Mouse (Mus musculus) liver, embryonic 14.5 days (tissue): ENCODE data around the gene Olfr1080. TPM values are rescaled to one million over a fixed set of nuclear protein-coding genes. Genes with fewer than 3 reads are reported as not detected.
"Not testable (repeated sequence)": the region's sequence is repeated elsewhere in the genome, so short reads cannot be mapped to it uniquely, and the experiment has no call there.

Source experiments
- ATAC-seq: fragments of 200-750 bp; cut with Nextera tagmentation; 2 replicates; pipeline ENCODE4 v1.8.0; 2017; ENCODE audit warnings: moderate number of reproducible peaks, mild to moderate bottlenecking, moderate library complexity; ENCODE audit not compliant: insufficient read depth
- DNase-seq, 3 experiments: peaks; one replicate each; pipeline ENCODE4 v3.0.0-alpha.2; 2012 to 2013; ENCODE audit warnings: low read depth in 3 of 3, low spot score in 3 of 3
- H3K27ac ChIP-seq: fragments of 300-500 bp; sonication (generic); 2 replicates; pipeline ENCODE4 v1.5.1; 2014; ENCODE audit warnings: moderate library complexity, mild to moderate bottlenecking, control low read depth, inconsistent platforms
- H3K27me3 ChIP-seq: fragments of 300-500 bp; sonication (generic); 2 replicates; pipeline ENCODE4 v1.6.1; 2014; ENCODE audit warnings: mild to moderate bottlenecking, low read length, moderate library complexity; ENCODE audit not compliant: control insufficient read depth, insufficient read depth
- H3K36me3 ChIP-seq: fragments of 300-500 bp; sonication (generic); replicated peaks from 2 replicates; pipeline ENCODE4 v1.6.1; 2014; ENCODE audit warnings: low read depth; ENCODE audit not compliant: control insufficient read depth, insufficient read depth
- H3K4me1 ChIP-seq, 2 experiments: fragments of 200-500 bp in 1 of 2; fragments of 300-500 bp in 1 of 2; sonication (generic) in 1 of 2; replicated peaks; 2 replicates each; pipeline ENCODE4 v1.6.1; 2012 to 2014; ENCODE audit warnings: antibody characterized with exemption in 1 of 2, inconsistent platforms in 1 of 2, low read length in 1 of 2; ENCODE audit not compliant: control insufficient read depth in 2 of 2, insufficient read depth in 2 of 2
- H3K4me2 ChIP-seq: fragments of 300-500 bp; sonication (generic); 2 replicates; pipeline ENCODE4 v1.6.1; 2014; ENCODE audit warnings: low read depth, mild to moderate bottlenecking, control low read depth, moderate library complexity
- H3K4me3 ChIP-seq, 2 experiments: fragments of 200-500 bp in 1 of 2; fragments of 300-500 bp in 1 of 2; sonication (generic) in 1 of 2; 2 replicates each; pipeline ENCODE4 v1.5.1; 2012 to 2014; ENCODE audit warnings: low read depth in 2 of 2, low read length in 2 of 2, mild to moderate bottlenecking in 2 of 2, control low read depth in 1 of 2, inconsistent platforms in 1 of 2, moderate library complexity in 1 of 2; ENCODE audit not compliant: insufficient read depth in 1 of 2
- H3K9ac ChIP-seq: fragments of 300-500 bp; sonication (generic); replicated peaks from 2 replicates; pipeline ENCODE4 v1.6.1; 2014; ENCODE audit warnings: mild to moderate bottlenecking, control low read depth, moderate library complexity
- H3K9me3 ChIP-seq: fragments of 300-500 bp; sonication (generic); 2 replicates; pipeline ENCODE4 v1.6.1; 2016; ENCODE audit warnings: low read length, mixed read lengths; ENCODE audit not compliant: control insufficient read depth
- CTCF ChIP-seq: IDR thresholded peaks from 2 replicates; pipeline ENCODE4 v1.5.1; 2016; ENCODE audit warnings: antibody characterized with exemption, low read depth, control low read depth
- EP300 ChIP-seq: IDR thresholded peaks from 2 replicates; pipeline ENCODE4 v1.6.1; 2016; ENCODE audit warnings: antibody characterized with exemption, low read depth
- WGBS: fragments of 180-500 bp; shearing (Covaris S2); extraction: QIAGEN DNeasy Blood & Tissue Kit; methylation state at CpG from one replicate; pipeline ENCODE4 v1.1.7; 2014; ENCODE audit not compliant: insufficient replicate concordance; 5-methylcytosine and 5-hydroxymethylcytosine counted together
- polyA plus RNA-seq, 2 experiments: library from polyadenylated mRNA; depleted of rRNA in 1 of 2; stranded (reverse) in 1 of 2; unstranded in 1 of 2; fragments of >200 nt; fragmentation: Nextera tagmentation in 1 of 2; extraction: Ambion mirVana in 1 of 2; gene quantifications; 2 replicates each; pipeline versions ENCODE4 v1.2.1 to v1.2.3; 2012 to 2014

The Olfr1080 gene
- polyA plus RNA-seq (2012; rRNA removed) (not detected in 2 replicates), polyA plus RNA-seq (2014; fragmentation: Nextera tagmentation; extraction: Ambion mirVana) (not detected in 2 replicates)

DNA sequence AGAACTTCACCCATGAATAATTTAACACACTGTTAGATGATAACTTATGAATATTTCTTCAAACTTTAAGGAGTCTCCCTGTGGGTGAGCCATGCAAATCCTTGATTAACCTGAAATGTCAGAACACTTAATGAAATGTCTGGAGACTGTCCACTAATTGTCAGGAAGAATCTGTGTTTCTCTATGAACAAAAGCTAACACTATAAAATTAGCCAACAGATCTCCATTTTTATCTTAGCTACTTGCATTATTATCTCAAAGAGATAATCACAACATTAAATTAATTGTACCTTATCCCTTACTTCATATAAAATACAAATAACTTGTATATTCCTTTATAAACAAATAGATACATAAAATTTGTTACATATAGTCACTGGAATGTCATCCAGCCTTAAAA lies at the start of gene Olfr1080:
Gene Olfr1080, minus strand, starts transcription at position 101 of the 400 bp plus-strand sequence.
- DNase-seq, H3K4me2 ChIP-seq, ATAC-seq, H3K4me3 ChIP-seq, H3K27ac ChIP-seq, H3K9ac ChIP-seq, H3K4me1 ChIP-seq, H3K9me3 ChIP-seq, H3K27me3 ChIP-seq, H3K36me3 ChIP-seq: not testable (repeated sequence)

DNA sequence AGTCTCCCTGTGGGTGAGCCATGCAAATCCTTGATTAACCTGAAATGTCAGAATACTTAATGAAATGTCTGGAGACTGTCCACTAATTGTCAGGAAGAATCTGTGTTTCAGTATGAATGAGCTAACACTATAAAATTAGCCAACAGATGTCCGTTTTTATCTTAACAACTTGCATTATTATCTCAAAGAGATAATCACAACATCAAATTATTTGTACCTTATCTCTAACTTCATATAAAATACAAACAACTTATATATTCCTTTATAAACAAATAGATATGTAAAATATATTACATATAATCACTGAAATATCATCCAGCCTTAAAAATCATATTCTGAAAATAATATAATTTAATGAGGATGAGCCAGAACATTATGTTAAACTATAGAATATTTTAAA lies 40.8 kb upstream of the Olfr1080 start, which contains the start of gene Olfr1082:
Gene Olfr1082, minus strand, starts transcription at position 101 of the 400 bp plus-strand sequence.
- not testable (repeated sequence) for H3K4me1 ChIP-seq, H3K4me3 ChIP-seq, ATAC-seq, H3K4me2 ChIP-seq, H3K27ac ChIP-seq, H3K9ac ChIP-seq, DNase-seq, H3K36me3 ChIP-seq, H3K9me3 ChIP-seq, H3K27me3 ChIP-seq
- 17% methylated on average over 1 of the region's 1 CpGs for WGBS

DNA sequence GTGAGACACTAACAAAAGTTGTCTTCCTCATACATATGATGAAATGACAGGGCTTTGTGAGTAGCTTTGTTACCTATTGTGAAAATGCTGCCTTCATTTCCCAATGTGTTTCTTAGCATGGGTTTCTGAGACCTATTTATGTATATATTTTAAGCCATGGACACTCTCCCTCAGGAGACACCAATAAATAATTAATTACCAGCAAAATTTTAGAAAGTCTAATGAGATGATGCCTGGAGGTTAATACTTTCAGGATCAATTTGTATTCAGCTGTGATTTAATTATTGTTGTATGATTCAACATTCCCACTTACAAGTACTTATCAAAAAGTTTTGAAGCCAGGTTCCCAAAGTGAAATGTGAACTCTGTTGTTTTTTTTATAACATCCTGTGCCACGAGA lies 15.7 kb downstream of the Olfr1080 start, which contains the start of gene Olfr1079:
Gene Olfr1079, minus strand, starts transcription at position 101 of the 400 bp plus-strand sequence.
- DNase-seq (no peak), ATAC-seq (no peak)
- no peak within 1 kb of the TSS for H3K4me3 ChIP-seq
- H3K27me3 ChIP-seq, result no peaks in the 10 kb centered on the region
- H3K9me3 ChIP-seq, result no peaks in the 10 kb centered on the region
- H3K27ac ChIP-seq, result no peak within 1 kb of the TSS
- H3K36me3 ChIP-seq, result no peaks in the 10 kb centered on the region
- WGBS, result 33% methylated on average over 1 of the region's 1 CpGs
- no peaks in the 10 kb centered on the region for H3K4me1 ChIP-seq
- H3K4me2 ChIP-seq, result no peak within 1 kb of the TSS
- TF ChIP-seq CTCF (no peak), EP300 (no peak)
- H3K9ac ChIP-seq, result no peak within 1 kb of the TSS

DNA sequence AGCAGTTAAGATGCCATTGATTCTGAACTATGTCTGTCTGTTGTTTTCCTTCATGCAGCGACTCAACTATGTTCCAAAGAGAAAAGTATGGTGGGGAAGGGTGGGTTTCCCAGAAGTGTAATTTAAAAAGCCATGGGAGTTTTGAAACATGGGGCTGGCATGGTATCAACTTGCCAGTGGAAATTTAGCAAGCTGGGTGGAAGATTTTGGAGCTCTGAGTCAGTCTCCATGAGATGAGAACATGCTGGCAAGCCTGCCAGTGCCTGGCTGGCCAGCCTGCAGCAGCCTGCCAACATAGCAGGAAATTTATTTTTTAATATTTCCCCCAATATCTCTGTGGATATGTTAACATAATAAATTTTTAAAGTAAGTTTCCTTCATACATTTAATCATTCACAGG lies 27.0 kb downstream of the Olfr1080 start:
- Histone ChIP-seq H3K4me3 (no peak overlapping the region), H3K4me2 (no peak overlapping the region), H3K27ac (no peak overlapping the region), H3K9me3 (no peaks in the 10 kb centered on the region), H3K9ac (no peak overlapping the region), H3K36me3 (no peaks in the 10 kb centered on the region), H3K27me3 (no peaks in the 10 kb centered on the region), H3K4me1 (no peaks in the 10 kb centered on the region)
- TF ChIP-seq CTCF, result no peak
- TF ChIP-seq EP300, result no peak
- no peak for DNase-seq
- ATAC-seq, result no peak
- WGBS, result 16% methylated on average over 1 of the region's 1 CpGs

DNA sequence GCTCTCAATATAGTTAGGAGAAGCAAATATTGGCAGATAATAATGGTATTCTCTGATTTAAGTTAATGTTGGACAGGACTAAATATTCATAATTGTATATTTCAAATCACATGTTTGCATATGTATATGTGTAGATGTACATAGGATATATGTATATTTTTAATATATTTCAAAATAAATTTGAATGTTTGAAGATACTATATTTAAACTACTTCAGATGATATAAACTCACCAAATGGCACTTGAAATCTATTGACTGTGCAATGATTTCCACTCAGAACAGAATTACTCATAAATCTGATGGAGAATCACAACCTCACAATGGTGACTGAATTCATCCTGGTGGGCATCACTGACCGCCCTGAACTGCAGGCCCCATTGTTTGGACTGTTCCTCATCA lies 49.9 kb downstream of the Olfr1080 start, which contains the start of gene Olfr1076:
Gene Olfr1076, plus strand, starts transcription at position 301 of the 400 bp plus-strand sequence.
- Histone ChIP-seq H3K27me3 (no peaks in the 10 kb centered on the region), H3K4me3 (no peak within 1 kb of the TSS), H3K27ac (no peak within 1 kb of the TSS), H3K36me3 (no peaks in the 10 kb centered on the region), H3K4me1 (no peaks in the 10 kb centered on the region), H3K9me3 (no peaks in the 10 kb centered on the region), H3K9ac (no peak within 1 kb of the TSS), H3K4me2 (no peak within 1 kb of the TSS)
- ATAC-seq (no peak), DNase-seq (no peak)
- TF ChIP-seq CTCF (no peak), EP300 (no peak)
- 49% methylated on average over 1 of the region's 1 CpGs for WGBS

Other genes starting within 250 kb of the Olfr1080 start
- gene Olfr1053, start 243.0 kb downstream of the Olfr1080 start, polyA plus RNA-seq (2012; rRNA removed), result not detected in 2 replicates
- gene Olfr1053, start 243.0 kb downstream of the Olfr1080 start, polyA plus RNA-seq (2014; fragmentation: Nextera tagmentation; extraction: Ambion mirVana), result not detected in 2 replicates
- not detected in 2 replicates for gene Olfr1054, start 222.8 kb downstream of the Olfr1080 start, polyA plus RNA-seq (2012; rRNA removed)
- gene Olfr1054, start 222.8 kb downstream of the Olfr1080 start, polyA plus RNA-seq (2014; fragmentation: Nextera tagmentation; extraction: Ambion mirVana), result not detected in 2 replicates
- not detected in 2 replicates for gene Olfr1055, start 208.0 kb downstream of the Olfr1080 start, polyA plus RNA-seq (2012; rRNA removed)
- gene Olfr1055, start 208.0 kb downstream of the Olfr1080 start, polyA plus RNA-seq (2014; fragmentation: Nextera tagmentation; extraction: Ambion mirVana), result not detected in 2 replicates
- not detected in 2 replicates for gene Olfr1056, start 195.8 kb downstream of the Olfr1080 start, polyA plus RNA-seq (2012; rRNA removed)
- gene Olfr1056, start 195.8 kb downstream of the Olfr1080 start, polyA plus RNA-seq (2014; fragmentation: Nextera tagmentation; extraction: Ambion mirVana), result not detected in 2 replicates
- gene Olfr1057, start 179.8 kb downstream of the Olfr1080 start, polyA plus RNA-seq (2012; rRNA removed), result not detected in 2 replicates
- not detected in 2 replicates for gene Olfr1057, start 179.8 kb downstream of the Olfr1080 start, polyA plus RNA-seq (2014; fragmentation: Nextera tagmentation; extraction: Ambion mirVana)
- gene Olfr1058, start 169.7 kb downstream of the Olfr1080 start, polyA plus RNA-seq (2012; rRNA removed), result not detected in 2 replicates
- not detected in 2 replicates for gene Olfr1058, start 169.7 kb downstream of the Olfr1080 start, polyA plus RNA-seq (2014; fragmentation: Nextera tagmentation; extraction: Ambion mirVana)
- gene Olfr1061, start 144.2 kb downstream of the Olfr1080 start, polyA plus RNA-seq (2012; rRNA removed), result not detected in 2 replicates
- not detected in 2 replicates for gene Olfr1061, start 144.2 kb downstream of the Olfr1080 start, polyA plus RNA-seq (2014; fragmentation: Nextera tagmentation; extraction: Ambion mirVana)
- not detected in 2 replicates for gene Olfr1062, start 131.5 kb downstream of the Olfr1080 start, polyA plus RNA-seq (2012; rRNA removed)
- gene Olfr1062, start 131.5 kb downstream of the Olfr1080 start, polyA plus RNA-seq (2014; fragmentation: Nextera tagmentation; extraction: Ambion mirVana), result not detected in 2 replicates
- gene Olfr1065, start 107.6 kb downstream of the Olfr1080 start, polyA plus RNA-seq (2012; rRNA removed), result not detected in 2 replicates
- gene Olfr1065, start 107.6 kb downstream of the Olfr1080 start, polyA plus RNA-seq (2014; fragmentation: Nextera tagmentation; extraction: Ambion mirVana), result not detected in 2 replicates
- gene Olfr1066, start 102.0 kb downstream of the Olfr1080 start, polyA plus RNA-seq (2012; rRNA removed), result not detected in 2 replicates
- gene Olfr1066, start 102.0 kb downstream of the Olfr1080 start, polyA plus RNA-seq (2014; fragmentation: Nextera tagmentation; extraction: Ambion mirVana), result not detected in 2 replicates
- gene Olfr228, start 70.8 kb downstream of the Olfr1080 start, polyA plus RNA-seq (2012; rRNA removed), result not detected in 2 replicates
- not detected in 2 replicates for gene Olfr228, start 70.8 kb downstream of the Olfr1080 start, polyA plus RNA-seq (2014; fragmentation: Nextera tagmentation; extraction: Ambion mirVana)
- not detected in 2 replicates for gene Olfr1076, start 49.8 kb downstream of the Olfr1080 start, polyA plus RNA-seq (2012; rRNA removed)
- gene Olfr1076, start 49.8 kb downstream of the Olfr1080 start, polyA plus RNA-seq (2014; fragmentation: Nextera tagmentation; extraction: Ambion mirVana), result not detected in 2 replicates
- not detected in 2 replicates for gene Olfr1079, start 15.8 kb downstream of the Olfr1080 start, polyA plus RNA-seq (2012; rRNA removed)
- gene Olfr1079, start 15.8 kb downstream of the Olfr1080 start, polyA plus RNA-seq (2014; fragmentation: Nextera tagmentation; extraction: Ambion mirVana), result not detected in 2 replicates
- not detected in 2 replicates for gene Olfr1082, start 40.7 kb upstream of the Olfr1080 start, polyA plus RNA-seq (2012; rRNA removed)
- not detected in 2 replicates for gene Olfr1082, start 40.7 kb upstream of the Olfr1080 start, polyA plus RNA-seq (2014; fragmentation: Nextera tagmentation; extraction: Ambion mirVana)
- not detected in 2 replicates for gene Olfr1084, start 81.5 kb upstream of the Olfr1080 start, polyA plus RNA-seq (2012; rRNA removed)
- gene Olfr1084, start 81.5 kb upstream of the Olfr1080 start, polyA plus RNA-seq (2014; fragmentation: Nextera tagmentation; extraction: Ambion mirVana), result not detected in 2 replicates
- not detected in 2 replicates for gene Olfr1085, start 103.8 kb upstream of the Olfr1080 start, polyA plus RNA-seq (2012; rRNA removed)
- gene Olfr1085, start 103.8 kb upstream of the Olfr1080 start, polyA plus RNA-seq (2014; fragmentation: Nextera tagmentation; extraction: Ambion mirVana), result not detected in 2 replicates
- gene Olfr1086, start 121.9 kb upstream of the Olfr1080 start, polyA plus RNA-seq (2012; rRNA removed), result not detected in 2 replicates
- gene Olfr1086, start 121.9 kb upstream of the Olfr1080 start, polyA plus RNA-seq (2014; fragmentation: Nextera tagmentation; extraction: Ambion mirVana), result not detected in 2 replicates
- gene Olfr1087, start 140.2 kb upstream of the Olfr1080 start, polyA plus RNA-seq (2012; rRNA removed), result not detected in 2 replicates
- gene Olfr1087, start 140.2 kb upstream of the Olfr1080 start, polyA plus RNA-seq (2014; fragmentation: Nextera tagmentation; extraction: Ambion mirVana), result not detected in 2 replicates
- gene Olfr1089, start 175.5 kb upstream of the Olfr1080 start, polyA plus RNA-seq (2012; rRNA removed), result not detected in 2 replicates
- not detected in 2 replicates for gene Olfr1089, start 175.5 kb upstream of the Olfr1080 start, polyA plus RNA-seq (2014; fragmentation: Nextera tagmentation; extraction: Ambion mirVana)
- not detected in 2 replicates for gene Olfr1090, start 200.8 kb upstream of the Olfr1080 start, polyA plus RNA-seq (2012; rRNA removed)
- gene Olfr1090, start 200.8 kb upstream of the Olfr1080 start, polyA plus RNA-seq (2014; fragmentation: Nextera tagmentation; extraction: Ambion mirVana), result not detected in 2 replicates
- not detected in 2 replicates for gene Olfr1093, start 224.2 kb upstream of the Olfr1080 start, polyA plus RNA-seq (2012; rRNA removed)
- not detected in 2 replicates for gene Olfr1093, start 224.2 kb upstream of the Olfr1080 start, polyA plus RNA-seq (2014; fragmentation: Nextera tagmentation; extraction: Ambion mirVana)